In the genomic region with DNA sequence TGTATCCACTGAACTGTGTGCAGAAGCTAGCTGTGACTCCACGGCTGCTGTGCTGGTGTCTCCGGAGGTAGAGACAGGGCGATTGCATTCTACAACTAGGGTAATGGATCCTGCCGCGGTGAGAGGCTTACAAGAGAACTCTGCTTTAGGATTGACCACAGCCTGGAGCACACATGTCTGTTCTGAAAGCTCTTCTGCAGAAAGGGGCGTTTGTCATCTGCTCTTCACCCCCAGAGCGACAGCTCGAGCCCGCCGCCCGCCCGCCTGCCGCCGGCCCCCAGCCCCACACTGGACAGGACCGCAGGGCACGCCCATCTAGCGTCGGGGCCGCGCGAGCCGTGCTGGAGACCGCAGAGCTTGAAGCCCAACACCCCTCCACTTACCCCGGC, we compare ENCODE assay signal across 8 mouse cellular contexts. TPM values are rescaled to one million over a fixed set of nuclear protein-coding genes. Genes with fewer than 3 reads are reported as not detected.
DNase-seq lines count a peak whose midpoint lies in the region; ATAC-seq and TF ChIP-seq lines count a peak whose summit lies in the region.

No protein-coding gene starts in this region.

- peak; percentile 73 for ATAC-seq in lung, embryonic 14.5 days (ENCODE audit: insufficient read depth)
- ATAC-seq in embryonic facial prominence, embryonic 15.5 days (ENCODE audit: insufficient number of reproducible peaks, low FRiP score, low TSS enrichment, low read depth), result peak; percentile 63

- WGBS in lung, embryonic 14.5 days, result 0% methylated on average over 24 of the region's 24 CpGs
- 0% methylated on average over 24 of the region's 24 CpGs for WGBS in embryonic facial prominence, embryonic 15.5 days
- WGBS in limb, embryonic 10.5 days, result under 1% methylated on average over 24 of the region's 24 CpGs
- WGBS in olfactory bulb, adult 2 months, result under 1% methylated on average over 24 of the region's 24 CpGs

- no peaks in the 10 kb centered on the region for H3K36me3 ChIP-seq in lung, embryonic 14.5 days (ENCODE audit: insufficient read depth)
- no peaks in the 10 kb centered on the region for H3K36me3 ChIP-seq in embryonic facial prominence, embryonic 15.5 days
- no peaks in the 10 kb centered on the region for H3K36me3 ChIP-seq in limb, embryonic 10.5 days

- H3K9me3 ChIP-seq in lung, embryonic 14.5 days (ENCODE audit: low read depth, low read length), result no peaks in the 10 kb centered on the region
- no peaks in the 10 kb centered on the region for H3K9me3 ChIP-seq in embryonic facial prominence, embryonic 15.5 days (replicated peaks)
- H3K9me3 ChIP-seq in limb, embryonic 10.5 days (replicated peaks), result no peaks in the 10 kb centered on the region

- H3K27ac ChIP-seq in lung, embryonic 14.5 days (ENCODE audit: low read depth), result peak overlapping the region; percentile 96
- peak overlapping the region; percentile 96 for H3K27ac ChIP-seq in embryonic facial prominence, embryonic 15.5 days (replicated peaks)
- peak overlapping the region; percentile 95 for H3K27ac ChIP-seq in limb, embryonic 10.5 days
- peak overlapping the region; percentile 71; the same call in 1 of the 2 replicates for H3K27ac ChIP-seq in olfactory bulb, adult 2 months (ENCODE audit: insufficient read depth, low read depth, low read length)

- H3K4me3 ChIP-seq in lung, embryonic 14.5 days (ENCODE audit: low read depth, low read length), result peak overlapping the region; percentile 76
- H3K4me3 ChIP-seq in embryonic facial prominence, embryonic 15.5 days (replicated peaks), result peak overlapping the region; percentile 80
- H3K4me3 ChIP-seq in limb, embryonic 10.5 days, result peak overlapping the region; percentile 88
- peak overlapping the region; percentile 66 for H3K4me3 ChIP-seq in olfactory bulb, adult 2 months (ENCODE audit: insufficient read depth, low read depth, low read length)

- peak overlapping the region; percentile 82 for H3K4me2 ChIP-seq in lung, embryonic 14.5 days
- H3K4me2 ChIP-seq in embryonic facial prominence, embryonic 15.5 days (replicated peaks), result peak overlapping the region; percentile 62

- no peaks in the 10 kb centered on the region for H3K27me3 ChIP-seq in lung, embryonic 14.5 days (ENCODE audit: insufficient read depth, low read length)
- no peaks in the 10 kb centered on the region for H3K27me3 ChIP-seq in embryonic facial prominence, embryonic 15.5 days
- H3K27me3 ChIP-seq in limb, embryonic 10.5 days (ENCODE audit: low read depth, poor library complexity, severe bottlenecking), result no peaks in the 10 kb centered on the region

- H3K9ac ChIP-seq in lung, embryonic 14.5 days, result peak overlapping the region; percentile 75
- peak overlapping the region; percentile 49 for H3K9ac ChIP-seq in embryonic facial prominence, embryonic 15.5 days

- DNase-seq in lung, embryonic 14.5 days, result no peak
- DNase-seq in lung, postnatal 14 days, result no peak
- no peak for DNase-seq in limb, embryonic 10.5 days (ENCODE audit: low spot score)
- no peak for DNase-seq in cerebellum, postnatal 4 days (ENCODE audit: low spot score in 2 of 2)
- no peak for DNase-seq in spleen, postnatal 14 days (ENCODE audit: low spot score in 2 of 2)
- DNase-seq in adrenal gland, adult (ENCODE audit: inconsistent age in 2 of 2, low spot score in 1 of 2), result no peak

- H3K4me1 ChIP-seq in lung, embryonic 14.5 days (ENCODE audit: insufficient read depth), result peaks cover 17% of the 10 kb centered on the region
- H3K4me1 ChIP-seq in embryonic facial prominence, embryonic 15.5 days, result peaks cover 29% of the 10 kb centered on the region
- H3K4me1 ChIP-seq in limb, embryonic 10.5 days, result peaks cover 24% of the 10 kb centered on the region
- H3K4me1 ChIP-seq in olfactory bulb, adult 2 months (ENCODE audit: control insufficient read depth, insufficient read depth, low read length), result no peaks in the 10 kb centered on the region

- TF ChIP-seq CTCF in lung, embryonic 14.5 days (IDR thresholded peaks at IDR 0.05; ENCODE audit: low read depth), result no peak
- no peak for TF ChIP-seq CTCF in olfactory bulb, adult 2 months (IDR thresholded peaks at IDR 0.05; ENCODE audit: insufficient read depth, low read depth, low read length)

- no peak for TF ChIP-seq POLR2A in olfactory bulb, adult 2 months (IDR thresholded peaks at IDR 0.05; ENCODE audit: insufficient read depth, low read depth, low read length)

RNA-seq across cellular contexts. Expression of gene Vps26c, which starts 0.7 kb away (rescaled TPM):
- polyA plus RNA-seq in lung, embryonic 14.5 days (2014; fragmentation: Nextera tagmentation; extraction: Ambion mirVana), result 54.9 and 63.7 TPM in 2 replicates
- 55.8 and 56.1 TPM in 2 replicates for polyA plus RNA-seq in embryonic facial prominence, embryonic 15.5 days (2015; fragmentation: Nextera tagmentation; extraction: Ambion mirVana)
- 53.2 and 57.9 TPM in 2 replicates for polyA plus RNA-seq in limb, embryonic 10.5 days (2016; fragmentation: Nextera tagmentation; extraction: Ambion mirVana)
- polyA plus RNA-seq in olfactory bulb, adult 2 months (2012; ENCODE audit: insufficient read depth, insufficient read length, low replicate concordance, missing spikeins), result not detected in 2 replicates

RNA-seq across cellular contexts. Expression of gene Dyrk1a, which starts 43.9 kb away (rescaled TPM):
- polyA plus RNA-seq in lung, embryonic 14.5 days (2014; fragmentation: Nextera tagmentation; extraction: Ambion mirVana), result 11.2 and 11.8 TPM in 2 replicates
- 9.1 and 9.7 TPM in 2 replicates for polyA plus RNA-seq in embryonic facial prominence, embryonic 15.5 days (2015; fragmentation: Nextera tagmentation; extraction: Ambion mirVana)
- 8.2 and 8.9 TPM in 2 replicates for polyA plus RNA-seq in limb, embryonic 10.5 days (2016; fragmentation: Nextera tagmentation; extraction: Ambion mirVana)
- polyA plus RNA-seq in olfactory bulb, adult 2 months (2012; ENCODE audit: insufficient read depth, insufficient read length, low replicate concordance, missing spikeins), result not detected in 2 replicates

Comparison
In these comparisons a context has a peak if more than half of its experiments do, and no peak if none do; other contexts are left out.
1. RNA of gene Vps26c, which starts 0.7 kb away (polyA plus RNA-seq): 55.8 to 56.1 TPM in embryonic facial prominence, embryonic 15.5 days, 54.9 to 63.7 TPM in lung, embryonic 14.5 days and 53.2 to 57.9 TPM in limb, embryonic 10.5 days; not detected in olfactory bulb, adult 2 months; every median in the first group is over 10 times any median in the second.
2. Peak in every context shown above with its lines, with median percentiles within 50 percentile points of each other: H3K27ac ChIP-seq and H3K4me3 ChIP-seq.